Mouse (Mus musculus): Measurements from ENCODE around the gene Slc7a8.

Slc7a8 gene

GRCm38 (mm10) chr14:54701298-54701697 is 80.4 kb downstream of the Slc7a8 start:
- peak; percentile 77 for DNase-seq (ENCODE audit: low spot score)

GRCm38 (mm10) chr14:54699586-54699985 is 82.2 kb downstream of the Slc7a8 start:
- no peak for DNase-seq (ENCODE audit: low spot score)

GRCm38 (mm10) chr14:54698733-54699132 is 83.0 kb downstream of the Slc7a8 start, which contains the start of gene Gm29776:
TSS of gene Gm29776 (minus strand) at chr14:54698833.
- DNase-seq (ENCODE audit: low spot score), result no peak

GRCm38 (mm10) chr14:54696752-54697151 is 85.0 kb downstream of the Slc7a8 start:
- DNase-seq (ENCODE audit: low spot score), result no peak

GRCm38 (mm10) chr14:54695042-54695441 is 86.7 kb downstream of the Slc7a8 start:
- DNase-seq (ENCODE audit: low spot score), result no peak

- DNase-seq (ENCODE audit: low spot score), result no peak
These were observed 94.5 kb downstream of the Slc7a8 start for GRCm38 (mm10) chr14:54687251-54687650.

GRCm38 (mm10) chr14:54686522-54687143 is 95.1 kb downstream of the Slc7a8 start, which contains the start of gene Acin1:
TSS of gene Acin1 (minus strand) at chr14:54686931.
- peak; percentile 100 for DNase-seq (ENCODE audit: low spot score)

GRCm38 (mm10) chr14:54686063-54686521 is 95.7 kb downstream of the Slc7a8 start, which contains the start of gene 1700123O20Rik:
TSS of gene 1700123O20Rik (plus strand) at chr14:54686216.
- DNase-seq (ENCODE audit: low spot score), result no peak

GRCm38 (mm10) chr14:54685471-54685870 is 96.3 kb downstream of the Slc7a8 start:
- no peak for DNase-seq (ENCODE audit: low spot score)

GRCm38 (mm10) chr14:54682396-54682795 is 99.3 kb downstream of the Slc7a8 start:
- DNase-seq (ENCODE audit: low spot score), result peak; percentile 53

GRCm38 (mm10) chr14:54678657-54679304 is 103.0 kb downstream of the Slc7a8 start:
- DNase-seq (ENCODE audit: low spot score), result no peak

GRCm38 (mm10) chr14:54676290-54676689 is 105.5 kb downstream of the Slc7a8 start:
- DNase-seq (ENCODE audit: low spot score), result no peak

GRCm38 (mm10) chr14:54674317-54674716 is 107.4 kb downstream of the Slc7a8 start:
- DNase-seq (ENCODE audit: low spot score), result no peak
